Mouse (Mus musculus) kidney, adult 18-20 months (tissue): ENCODE data around the gene Tnfrsf4.

Experiments
- DNase-seq: peaks from one replicate; pipeline ENCODE4 v3.0.0; 2021

The Tnfrsf4 gene

DNA sequence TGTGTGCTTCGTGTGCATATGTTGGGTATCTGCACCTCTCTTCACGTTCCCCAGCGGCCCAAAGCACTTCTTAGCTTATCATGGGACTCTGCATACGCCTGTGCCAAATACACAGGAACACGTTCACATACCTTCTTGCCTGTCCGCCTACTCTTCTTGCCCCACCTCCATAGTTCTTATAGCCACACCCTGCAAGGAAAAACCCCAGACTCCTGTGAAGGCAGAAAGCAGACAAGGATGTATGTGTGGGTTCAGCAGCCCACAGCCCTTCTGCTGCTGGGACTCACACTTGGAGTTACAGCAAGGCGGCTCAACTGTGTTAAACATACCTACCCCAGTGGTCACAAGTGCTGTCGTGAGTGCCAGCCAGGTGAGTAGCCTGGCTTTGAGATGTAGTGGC, at the start of gene Tnfrsf4:
Gene Tnfrsf4, plus strand, starts transcription at position 207 of the 400 bp plus-strand sequence.
- DNase-seq, result no peak

DNA sequence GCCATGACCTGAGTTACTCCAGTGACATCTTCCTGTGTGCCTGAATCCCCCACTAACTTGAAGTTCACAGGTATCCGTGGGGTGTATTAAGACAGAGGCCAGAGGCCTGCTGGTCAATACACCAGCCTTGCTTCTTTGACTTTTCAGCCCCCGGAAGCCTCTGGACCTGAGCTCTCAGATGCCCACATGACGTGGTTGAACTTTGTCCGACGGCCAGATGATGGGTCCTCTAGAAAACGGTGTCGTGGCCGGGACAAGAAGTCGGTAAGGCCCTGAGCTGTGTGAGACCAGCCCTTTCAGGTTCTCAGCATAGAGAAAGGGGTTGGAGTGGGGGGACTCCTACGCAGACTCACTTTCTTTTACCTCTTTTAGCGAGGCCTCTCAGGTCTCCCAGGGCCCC, 49.2 kb upstream of the Tnfrsf4 start:
- peak; percentile 48 for DNase-seq

- no peak for DNase-seq
These were observed 44.5 kb upstream of the Tnfrsf4 start for GRCm38 (mm10) chr4:155969043-155969653.

DNA sequence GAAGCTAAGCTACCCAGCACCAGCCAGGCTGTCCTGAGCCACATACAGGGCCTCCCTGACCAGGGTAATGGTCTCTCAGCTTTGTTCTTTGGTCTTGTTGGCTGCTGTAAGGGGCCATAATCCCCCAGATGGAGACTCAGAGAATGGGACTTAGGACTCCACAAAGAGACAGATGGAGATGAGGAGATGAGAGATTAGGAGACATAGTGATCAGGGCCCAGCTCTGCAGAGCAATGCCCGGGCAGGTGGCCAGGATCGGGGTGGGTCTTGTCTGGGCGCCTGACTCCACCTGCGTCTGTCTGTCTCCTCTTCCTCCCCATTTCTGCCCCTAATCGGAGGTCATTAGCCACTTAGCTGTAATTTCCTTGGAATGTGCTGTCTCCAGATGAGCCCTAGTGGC, 43.4 kb upstream of the Tnfrsf4 start:
- DNase-seq, result no peak

DNA sequence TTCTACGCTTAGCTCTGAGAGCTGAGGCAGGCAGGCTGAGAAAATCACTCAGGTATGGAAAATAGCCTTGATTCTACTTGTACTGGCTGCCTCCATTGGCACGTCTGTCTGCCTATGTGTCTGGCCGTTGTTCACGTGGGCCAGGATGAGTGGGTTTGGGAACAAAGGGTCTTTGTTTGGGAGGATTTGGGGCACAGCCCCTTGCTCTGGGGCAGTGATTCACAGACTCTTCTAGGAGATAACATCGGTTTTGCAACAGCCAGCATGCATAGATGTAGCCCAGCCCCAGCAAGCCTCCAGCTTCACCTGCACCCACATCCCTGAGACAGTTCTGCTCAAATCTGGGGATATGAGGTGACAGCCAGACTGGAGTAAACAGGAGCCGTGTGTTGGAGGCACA, 41.0 kb upstream of the Tnfrsf4 start:
- DNase-seq, result no peak

DNA sequence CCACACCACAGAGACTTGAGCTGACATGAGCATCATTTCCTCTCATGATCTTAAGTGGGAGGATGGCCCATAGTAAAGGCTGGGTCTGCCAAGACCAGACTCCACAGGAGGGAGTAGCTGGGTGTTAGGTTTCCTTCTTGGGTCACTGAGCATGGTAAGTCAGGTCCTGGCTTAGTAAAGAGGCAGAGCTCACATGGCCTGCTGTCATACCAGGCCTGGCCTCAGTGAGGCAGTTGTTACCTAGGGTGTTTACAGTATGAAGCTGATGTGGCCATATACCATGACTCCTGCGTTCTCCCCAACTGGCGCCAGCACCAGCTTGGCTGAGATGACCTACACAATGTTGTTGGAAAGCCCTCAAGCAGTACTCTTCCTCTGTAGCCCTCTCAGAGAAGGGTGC, 40.4 kb upstream of the Tnfrsf4 start:
- no peak for DNase-seq

DNA sequence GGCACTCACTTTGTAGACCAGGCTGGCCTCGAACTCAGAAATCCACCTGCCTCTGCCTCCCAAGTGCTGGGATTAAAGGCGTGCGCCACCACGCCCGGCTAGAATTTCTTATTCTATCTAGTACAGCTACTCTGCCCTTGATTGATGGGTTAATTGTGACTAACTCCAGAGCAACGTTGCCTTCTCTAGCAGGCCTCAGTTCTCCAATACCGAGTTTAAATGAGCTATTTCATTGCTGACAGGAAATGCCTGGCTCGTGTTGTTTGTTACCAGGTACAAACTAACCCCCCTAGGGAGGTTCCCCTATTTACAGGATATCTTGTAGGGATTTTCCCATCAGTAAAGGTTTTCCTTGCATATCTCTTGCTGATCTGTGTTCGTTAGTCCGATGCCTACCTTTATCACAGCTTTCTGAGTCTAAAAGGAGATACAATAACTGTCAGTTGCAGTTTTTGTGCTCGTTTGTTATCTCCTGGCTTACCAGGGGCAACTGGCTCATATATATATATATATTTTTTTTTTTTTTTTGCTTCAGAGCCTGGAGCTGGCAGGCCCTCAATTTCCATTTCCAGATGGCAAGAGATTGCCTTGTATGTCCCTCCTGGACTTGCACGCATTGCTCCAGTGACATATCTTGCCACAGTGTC, 32.1 kb upstream of the Tnfrsf4 start:
- no peak for DNase-seq

- no peak for DNase-seq
These were observed 29.9 kb upstream of the Tnfrsf4 start for GRCm38 (mm10) chr4:155983788-155984187.

DNA sequence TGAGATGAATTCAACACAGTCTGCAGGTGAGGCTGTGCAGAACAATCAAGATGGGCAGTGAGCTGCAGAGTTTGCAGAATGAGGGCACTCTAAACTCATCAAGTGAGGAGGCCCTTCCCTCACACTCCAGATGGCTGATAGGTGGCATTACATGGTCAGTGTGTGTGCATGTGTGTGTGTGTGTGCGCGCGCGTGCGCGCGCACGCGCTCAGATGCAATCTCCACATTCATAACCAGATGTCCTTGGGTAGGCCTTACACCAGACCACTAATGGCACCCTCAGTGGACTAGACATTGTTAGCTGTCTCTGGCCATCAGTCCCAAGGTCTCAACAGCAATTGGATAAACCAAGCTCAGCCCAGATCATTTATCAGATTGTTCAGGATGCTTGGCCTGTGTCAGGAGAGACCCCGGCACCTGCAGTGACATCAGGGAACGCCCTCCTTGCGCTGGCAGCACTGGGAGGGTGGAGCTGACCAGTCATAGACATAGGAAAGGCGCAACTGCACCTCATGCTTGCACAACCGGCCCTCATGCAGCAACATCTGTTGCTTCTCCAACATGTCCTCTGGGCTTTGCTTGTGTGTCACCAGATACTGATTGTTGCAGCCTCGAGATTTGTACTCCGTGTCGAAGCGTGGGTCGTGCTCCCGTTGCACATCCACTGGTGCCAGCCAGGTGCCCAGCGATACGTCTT, 22.3 kb upstream of the Tnfrsf4 start:
- DNase-seq, result no peak

DNA sequence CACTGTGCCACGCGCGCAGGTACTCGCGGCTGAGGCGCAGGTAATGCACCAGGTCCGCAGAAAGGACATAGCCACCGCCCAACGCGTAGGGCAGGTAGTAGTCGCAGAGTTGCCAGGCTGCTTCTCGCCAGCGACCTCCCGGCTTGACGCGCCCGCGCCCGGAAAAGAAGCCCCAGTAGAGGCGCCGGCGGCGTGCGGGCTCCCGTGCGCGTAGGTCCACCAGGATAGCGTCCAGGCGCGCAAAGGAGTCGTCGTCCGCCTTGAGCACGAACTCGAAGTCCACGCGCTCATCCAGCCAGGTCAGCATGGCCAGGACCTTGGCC, 21.8 kb upstream of the Tnfrsf4 start:
- DNase-seq, result no peak

GRCm38 (mm10) chr4:155992241-155992905, 21.3 kb upstream of the Tnfrsf4 start, which contains the start of the genes B3galt6 and Sdf4:
B3galt6 (minus strand) TSS chr4:155992649.
Sdf4 (plus strand) TSS chr4:155992872.
- DNase-seq, result peak; percentile 93

DNA sequence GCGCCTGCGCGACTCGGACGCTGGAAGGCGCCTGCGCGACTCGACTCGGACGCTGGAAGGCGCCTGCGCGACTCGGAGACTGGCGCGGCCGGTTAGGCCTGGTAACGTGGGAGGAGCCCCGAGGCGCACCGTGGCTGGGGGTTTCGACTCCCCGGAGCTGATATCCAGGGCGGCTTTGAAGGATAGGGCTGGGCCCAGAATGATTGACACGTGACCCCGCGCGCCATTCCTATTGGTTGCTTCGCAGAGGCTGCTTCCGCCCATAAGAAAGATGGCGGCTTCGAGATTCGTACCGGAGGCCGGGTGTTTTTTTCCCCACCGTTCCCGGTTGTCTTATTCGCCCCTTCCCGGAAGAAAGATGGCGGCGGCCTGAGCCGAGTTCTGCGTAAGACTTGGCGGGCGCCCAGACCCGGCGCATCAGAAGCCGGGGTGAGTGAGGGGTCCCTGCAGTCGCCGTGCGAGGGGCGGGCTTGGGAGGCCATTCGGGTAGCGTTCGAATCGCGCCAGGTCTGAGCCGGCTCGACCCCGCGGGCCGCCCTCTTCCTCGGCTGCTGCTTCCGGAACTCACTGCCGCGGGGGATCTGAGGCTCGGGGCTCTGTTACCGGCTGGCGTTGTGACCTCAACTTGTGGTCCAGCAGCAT, 20.6 kb upstream of the Tnfrsf4 start:
- peak; percentile 100 for DNase-seq

DNA sequence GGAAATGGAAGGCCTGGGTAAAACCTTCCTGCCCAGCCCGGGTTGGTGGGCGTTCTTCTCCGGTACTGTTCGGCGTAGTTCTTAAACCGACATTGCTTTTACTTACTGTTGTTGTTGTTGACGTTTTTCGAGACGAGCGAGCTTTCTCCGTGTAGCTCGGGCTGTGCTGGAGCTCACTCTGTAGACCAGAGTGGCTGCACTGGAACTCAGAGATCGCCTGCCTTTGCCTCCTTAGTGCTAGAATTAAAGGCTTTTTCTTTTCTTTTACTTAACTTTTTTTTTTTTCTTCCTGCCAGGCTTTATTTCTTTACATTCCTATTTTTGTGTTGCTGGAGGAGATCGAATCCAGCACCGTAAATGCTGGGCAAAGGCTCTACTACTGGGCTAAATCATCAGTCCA, 20.0 kb upstream of the Tnfrsf4 start:
- DNase-seq, result no peak

DNA sequence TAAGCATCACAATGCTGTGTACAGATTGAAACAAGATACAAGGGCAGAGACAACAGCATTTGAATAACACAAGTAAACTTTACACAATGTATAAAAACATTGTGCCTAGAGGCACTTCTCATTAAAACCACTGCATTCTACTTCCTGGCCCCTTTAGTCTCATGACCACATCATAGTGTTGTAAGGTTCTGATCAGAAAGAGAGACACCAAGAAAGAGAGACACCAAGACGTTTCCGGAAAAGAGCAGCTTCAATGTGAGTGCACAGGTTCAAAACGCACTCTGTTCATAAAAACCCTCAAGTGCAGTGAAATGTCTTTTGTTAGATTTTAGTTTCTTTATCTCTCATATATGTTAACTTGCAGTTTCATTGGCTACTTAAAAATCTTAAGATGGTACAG, 9.5 kb upstream of the Tnfrsf4 start:
- no peak for DNase-seq

DNA sequence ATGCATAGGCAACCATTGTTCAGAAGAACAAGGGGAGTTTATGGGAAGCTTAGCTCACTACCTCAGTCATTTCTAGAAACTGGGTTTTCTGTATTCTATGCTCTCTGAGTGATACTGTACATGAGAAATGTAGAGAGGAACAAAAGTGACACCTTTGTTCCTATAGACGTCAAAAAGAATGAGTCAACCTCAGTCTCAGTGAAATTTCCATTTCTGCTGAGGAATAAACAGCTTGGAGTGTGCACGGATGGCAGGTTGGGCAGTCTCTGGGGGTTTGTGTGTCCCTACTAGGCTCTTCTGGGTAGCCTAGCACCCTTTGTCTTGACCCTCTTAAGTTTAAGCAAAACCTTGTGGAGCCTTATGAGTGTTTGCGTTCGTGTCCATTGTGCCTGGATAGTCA, 5.3 kb upstream of the Tnfrsf4 start:
- DNase-seq, result no peak

GRCm38 (mm10) chr4:156014436-156014835, 793 bp downstream of the Tnfrsf4 start:
- DNase-seq, result no peak

DNA sequence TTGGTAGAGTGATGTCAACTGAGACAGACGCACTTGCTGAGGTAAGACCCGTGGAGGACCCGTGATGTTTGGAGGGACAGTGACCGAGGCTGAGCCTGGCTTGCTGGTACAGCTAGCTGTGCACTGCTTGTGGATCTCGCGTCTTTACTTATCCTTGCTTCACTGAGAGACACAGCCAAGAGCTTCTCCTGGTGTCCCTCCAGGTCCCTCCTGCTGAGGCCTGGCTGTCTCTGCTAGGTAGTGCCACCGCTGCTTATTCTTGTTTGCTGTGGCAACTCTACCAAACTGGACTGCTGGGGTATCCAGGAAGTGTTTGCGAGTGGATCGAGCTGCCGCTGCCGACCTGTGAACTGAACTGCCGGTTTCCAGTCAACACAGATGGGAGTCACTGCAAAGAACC, 6.1 kb downstream of the Tnfrsf4 start:
- DNase-seq, result no peak

DNA sequence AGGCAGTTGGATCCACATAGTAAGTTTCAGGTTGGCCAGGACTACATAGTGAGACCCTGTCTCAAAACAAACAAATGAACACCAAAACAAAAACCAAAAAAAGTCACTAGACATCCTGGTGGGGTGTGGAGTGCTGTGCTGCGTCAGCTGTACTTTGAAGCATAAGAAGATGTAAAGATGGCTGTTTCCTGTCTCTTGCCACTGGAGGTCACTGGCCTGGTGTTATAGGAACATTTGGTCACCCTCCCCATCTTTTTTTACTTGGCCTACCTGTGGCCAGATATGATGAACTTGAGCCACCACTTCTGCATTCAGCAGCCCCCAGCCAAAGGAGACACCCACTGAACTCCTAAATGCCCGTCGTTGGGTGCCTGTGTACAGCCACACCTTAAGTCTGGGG, 7.7 kb downstream of the Tnfrsf4 start:
- DNase-seq, result no peak

DNA sequence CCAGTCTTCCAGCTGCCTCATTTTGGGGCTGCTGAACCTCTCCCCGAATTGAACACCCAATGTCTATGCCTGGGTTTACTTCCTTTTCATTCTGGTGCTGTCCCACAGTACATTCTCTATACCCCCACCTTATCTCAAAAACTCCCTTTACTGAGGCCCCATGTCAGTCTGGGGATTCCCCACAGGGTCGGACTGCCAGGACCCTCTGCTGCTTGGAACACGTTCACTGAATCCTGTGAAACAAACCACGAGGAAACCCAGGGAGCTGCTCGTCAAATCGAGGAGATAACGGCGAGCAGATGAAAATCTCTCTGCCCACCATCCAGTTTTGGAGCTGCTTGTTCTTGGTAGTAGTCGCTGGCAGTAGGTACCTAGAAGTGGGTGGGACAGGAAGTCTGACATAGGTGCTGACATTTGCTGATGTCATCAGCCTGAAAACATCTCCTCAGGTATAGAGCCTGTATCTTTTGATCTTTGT, 8.3 kb downstream of the Tnfrsf4 start:
- no peak for DNase-seq

- DNase-seq, result no peak
These were observed 9.9 kb downstream of the Tnfrsf4 start for GRCm38 (mm10) chr4:156023520-156023919.

DNA sequence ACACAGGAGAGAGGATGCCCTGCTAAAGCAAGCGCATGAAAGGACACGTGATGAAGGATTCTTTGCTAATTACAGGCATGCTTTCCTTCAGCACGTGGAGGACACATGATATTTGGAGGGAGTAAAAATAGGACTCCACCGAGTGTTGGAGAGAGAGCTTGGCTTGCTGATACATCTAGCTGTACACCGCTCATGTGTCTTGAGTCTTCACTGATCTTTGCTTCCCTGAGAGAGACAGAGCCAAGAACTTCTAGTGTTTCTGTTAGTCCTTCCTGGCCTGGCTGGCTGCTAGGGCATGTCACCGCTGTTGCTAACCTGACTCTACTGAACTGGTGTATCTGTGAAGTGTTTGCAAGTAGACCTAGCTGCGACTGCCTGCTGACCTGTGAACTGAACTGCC, 10.5 kb downstream of the Tnfrsf4 start:
- no peak for DNase-seq

- DNase-seq, result peak; percentile 40
These were observed 12.4 kb downstream of the Tnfrsf4 start, which contains the start of gene Tnfrsf18 for GRCm38 (mm10) chr4:156026013-156026412. Tnfrsf18 (plus strand) TSS chr4:156026164.

DNA sequence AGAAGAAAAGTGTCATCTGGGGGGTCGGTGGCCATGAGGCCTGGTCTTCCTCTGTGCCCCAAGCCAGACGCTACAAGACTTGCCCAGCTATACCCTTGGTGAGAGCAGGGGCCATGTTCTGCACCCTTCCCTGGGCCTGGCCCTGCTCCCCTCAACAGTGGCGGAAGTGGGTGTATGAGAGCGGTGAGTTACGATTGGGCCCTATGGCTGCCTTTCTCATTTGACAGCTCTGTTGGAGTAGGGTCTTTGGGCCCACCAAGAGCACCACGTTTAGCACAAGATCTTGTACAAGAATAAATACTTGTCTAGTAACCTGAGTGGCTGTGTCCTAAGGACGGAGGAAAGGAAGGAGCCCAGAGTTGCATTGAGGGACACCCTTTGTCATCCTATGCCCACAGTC, 14.9 kb downstream of the Tnfrsf4 start:
- no peak for DNase-seq
